Comparison of ENCODE assay signal across 28 mouse cellular contexts in the genomic region with DNA sequence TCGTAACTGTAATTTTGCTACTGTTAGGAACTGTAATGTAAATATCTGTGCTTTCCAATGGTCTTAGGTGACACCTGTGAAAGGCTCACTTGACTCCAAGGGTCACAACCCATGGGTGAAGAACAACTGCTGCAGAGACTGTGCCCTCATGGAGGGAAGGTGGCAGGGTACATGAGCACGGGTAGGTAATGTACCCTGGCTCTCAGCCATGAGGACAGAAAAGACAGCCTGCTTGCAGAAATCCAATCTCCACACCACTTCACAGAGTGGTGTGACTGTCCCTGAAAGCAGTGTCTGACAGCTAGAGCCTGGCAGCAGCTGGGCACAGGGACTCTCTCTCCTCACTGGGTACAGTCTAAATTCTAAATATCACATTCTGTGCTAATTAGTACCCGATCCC. TPM values are rescaled to one million over a fixed set of nuclear protein-coding genes. Genes with fewer than 3 reads are reported as not detected.
DNase-seq lines count a peak whose midpoint lies in the region; ATAC-seq and TF ChIP-seq lines count a peak whose summit lies in the region.
"Had no signal": no experiment of that assay in that cellular context is flagged by ENCODE, and none has a peak within 500 bp of the region (broad histone marks: within the 10 kb centered on the region; RNA-seq: fewer than 3 reads in every experiment).

No protein-coding gene starts in this region.

- H3K27me3 ChIP-seq in heart, embryonic 12.5 days (replicated peaks), result 0 out of 2 replicates have a peak, but pooled peaks cover 4% of the 10 kb centered on the region
- no peaks in the 10 kb centered on the region for H3K27me3 ChIP-seq in heart, postnatal 0 days (ENCODE audit: control insufficient read depth, insufficient read depth, low read length)
- H3K27me3 ChIP-seq: embryonic facial prominence, embryonic 13.5 days; forebrain, embryonic 12.5 days; forebrain, embryonic 15.5 days; heart, embryonic 15.5 days; hindbrain, embryonic 12.5 days; hindbrain, embryonic 15.5 days had no signal

- DNase-seq in gastrocnemius, adult 18-20 months (ENCODE audit: low spot score), result peak; percentile 53
- no peak for DNase-seq in gastrocnemius, postnatal 36 days
- DNase-seq in heart, adult 9 months (ENCODE audit: low spot score in 2 of 2), result no peak
- DNase-seq in heart, postnatal 0 days (ENCODE audit: low spot score), result no peak
- no peak for DNase-seq in heart, postnatal 10 days
- DNase-seq in brain, adult 2 months (ENCODE audit: low read depth, low spot score), result peak; percentile 21
- DNase-seq in right cerebral cortex, postnatal 25 days, result no peak
- DNase-seq: adrenal gland, adult 8-10 months; adrenal gland, postnatal 25 days; cerebellum, adult 11 months; cerebellum, adult 8-10 months; cerebellum, postnatal 10 days; cerebellum, postnatal 36 days; embryo, embryonic 11 days; heart, adult 18-20 months; kidney, adult 2 months had no signal

- H3K4me3 ChIP-seq in heart, embryonic 12.5 days, result no peak overlapping the region
- H3K4me3 ChIP-seq in heart, postnatal 0 days (ENCODE audit: low read depth, low read length), result no peak overlapping the region
- H3K4me3 ChIP-seq: embryonic facial prominence, embryonic 10.5 days; embryonic facial prominence, embryonic 13.5 days; erythroblast, embryonic 14.5 days; forebrain, embryonic 12.5 days; forebrain, embryonic 15.5 days; heart, embryonic 10.5 days; heart, embryonic 15.5 days; hindbrain, embryonic 12.5 days; hindbrain, embryonic 15.5 days had no signal

- intact Hi-C loops in gastrocnemius, postnatal 36 days (cut with DNase I), result no loop called here
- intact Hi-C loops in heart, postnatal 10 days (cut with DNase I), result no loop called here

- WGBS in heart, embryonic 12.5 days, result 74% methylated on average over 3 of the region's 3 CpGs
- WGBS in heart, postnatal 0 days, result 62% methylated on average over 3 of the region's 3 CpGs

- H3K36me3 ChIP-seq in heart, embryonic 12.5 days, result no peaks in the 10 kb centered on the region
- H3K36me3 ChIP-seq in heart, postnatal 0 days (replicated peaks; ENCODE audit: control insufficient read depth, insufficient read depth, low read length), result no peaks in the 10 kb centered on the region
- H3K36me3 ChIP-seq: embryonic facial prominence, embryonic 10.5 days; embryonic facial prominence, embryonic 13.5 days; forebrain, embryonic 12.5 days; forebrain, embryonic 15.5 days; heart, embryonic 10.5 days; heart, embryonic 15.5 days; hindbrain, embryonic 12.5 days; hindbrain, embryonic 15.5 days had no signal

- no peak for ATAC-seq in heart, embryonic 12.5 days (ENCODE audit: insufficient number of reproducible peaks, low FRiP score)
- ATAC-seq in heart, postnatal 0 days (ENCODE audit: insufficient read depth, low read depth), result peak; percentile 30; the same call in 1 of the 2 replicates
- ATAC-seq: activated CD4-positive, CD25-positive, alpha-beta regulatory T cell, adult 4 months; forebrain, embryonic 15.5 days; intestine, postnatal 0 days had no signal

- no peak overlapping the region for H3K27ac ChIP-seq in heart, embryonic 12.5 days (ENCODE audit: poor library complexity, severe bottlenecking)
- H3K27ac ChIP-seq in heart, postnatal 0 days (ENCODE audit: low read depth), result no peak overlapping the region
- H3K27ac ChIP-seq: embryonic facial prominence, embryonic 10.5 days; embryonic facial prominence, embryonic 13.5 days; forebrain, embryonic 12.5 days; forebrain, embryonic 15.5 days; heart, embryonic 10.5 days; heart, embryonic 15.5 days; hindbrain, embryonic 12.5 days; hindbrain, embryonic 15.5 days had no signal

- no peak for TF ChIP-seq CTCF in heart, postnatal 0 days (IDR thresholded peaks at IDR 0.05; ENCODE audit: low read depth)

- peaks cover 10% of the 10 kb centered on the region; the same call in 1 of the 2 replicates for H3K4me1 ChIP-seq in heart, embryonic 12.5 days (replicated peaks)
- no peaks in the 10 kb centered on the region for H3K4me1 ChIP-seq in heart, postnatal 0 days (ENCODE audit: control insufficient read depth, insufficient read depth)
- H3K4me1 ChIP-seq: embryonic facial prominence, embryonic 13.5 days; heart, embryonic 15.5 days had no signal

- TF ChIP-seq EP300 in heart, postnatal 0 days (IDR thresholded peaks at IDR 0.05; ENCODE audit: low read depth), result no peak

- H3K9me3 ChIP-seq in heart, embryonic 12.5 days (replicated peaks), result no peaks in the 10 kb centered on the region
- H3K9me3 ChIP-seq in heart, postnatal 0 days (replicated peaks; ENCODE audit: control insufficient read depth, low read length), result no peaks in the 10 kb centered on the region
- H3K9me3 ChIP-seq: embryonic facial prominence, embryonic 10.5 days; embryonic facial prominence, embryonic 13.5 days; forebrain, embryonic 12.5 days; forebrain, embryonic 15.5 days; heart, embryonic 10.5 days; heart, embryonic 15.5 days; hindbrain, embryonic 12.5 days; hindbrain, embryonic 15.5 days had no signal

- no peak overlapping the region for H3K4me2 ChIP-seq in heart, embryonic 12.5 days
- H3K4me2 ChIP-seq in heart, postnatal 0 days (ENCODE audit: low read depth, low read length), result no peak overlapping the region
- H3K4me2 ChIP-seq: embryonic facial prominence, embryonic 13.5 days; forebrain, embryonic 12.5 days; forebrain, embryonic 15.5 days; heart, embryonic 15.5 days; hindbrain, embryonic 12.5 days; hindbrain, embryonic 15.5 days had no signal

- 0 out of 2 replicates have a peak overlapping the region, but pooled peaks have one; percentile 9 for H3K9ac ChIP-seq in heart, embryonic 12.5 days
- no peak overlapping the region for H3K9ac ChIP-seq in heart, postnatal 0 days (replicated peaks; ENCODE audit: low read depth, low read length)
- H3K9ac ChIP-seq: embryonic facial prominence, embryonic 13.5 days; forebrain, embryonic 12.5 days; forebrain, embryonic 15.5 days; heart, embryonic 15.5 days; hindbrain, embryonic 12.5 days; hindbrain, embryonic 15.5 days had no signal

RNA-seq across cellular contexts. Expression of gene Pemt, which starts 34.8 kb away (rescaled TPM):
- 1 to 10 TPM; 2.7 to 4.6 TPM for total RNA-seq in gastrocnemius, adult 18-20 months (2021)
- total RNA-seq in gastrocnemius, postnatal 36 days (2021), result 1 to 10 TPM; 4.7 to 5.7 TPM
- 11.7 and 12.6 TPM in 2 replicates for polyA plus RNA-seq in heart, embryonic 12.5 days (2016; fragmentation: Nextera tagmentation; extraction: Ambion mirVana)
- total RNA-seq in heart, postnatal 0 days (2014; rRNA removed; ENCODE audit: low replicate concordance), result 11.9 and 14.8 TPM in 2 replicates
- polyA plus RNA-seq in heart, postnatal 0 days (2015; fragmentation: Nextera tagmentation; extraction: Ambion mirVana), result 6.9 and 8.2 TPM in 2 replicates
- total RNA-seq in heart, postnatal 10 days (2021), result 1 to 10 TPM in 1 of 2 experiments, under 1 TPM in 1; 0.77 to 2.5 TPM

RNA-seq across cellular contexts. Expression of gene Rasd1, which starts 46.8 kb away (rescaled TPM):
- total RNA-seq in gastrocnemius, adult 18-20 months (2021), result 1 to 10 TPM; 1.9 to 5.2 TPM
- total RNA-seq in gastrocnemius, postnatal 36 days (2021), result 1 to 10 TPM; 1.3 to 2.1 TPM
- 13.5 TPM in 2 replicates for polyA plus RNA-seq in heart, embryonic 12.5 days (2016; fragmentation: Nextera tagmentation; extraction: Ambion mirVana)
- total RNA-seq in heart, postnatal 0 days (2014; rRNA removed; ENCODE audit: low replicate concordance), result 0.08 and 5.6 TPM in 2 replicates
- polyA plus RNA-seq in heart, postnatal 0 days (2015; fragmentation: Nextera tagmentation; extraction: Ambion mirVana), result 10.5 and 12.2 TPM in 2 replicates
- total RNA-seq in heart, postnatal 10 days (2021), result 10 to 100 TPM in 1 of 2 experiments, 1 to 10 TPM in 1; 7.3 to 12.4 TPM
- polyA plus RNA-seq: erythroblast, embryonic 14.5 days had no signal

Comparison
In these comparisons a context has a peak if more than half of its experiments do, and no peak if none do; other contexts are left out.
1. DNase-seq: peak in gastrocnemius, adult 18-20 months (single experiment) and brain, adult 2 months (single experiment); none in gastrocnemius, postnatal 36 days (0 of 2), heart, adult 9 months (0 of 2), heart, postnatal 0 days (single experiment), heart, postnatal 10 days (0 of 2) and right cerebral cortex, postnatal 25 days (single experiment).